7 mouse cellular contexts compared by ENCODE assay signal in the genomic region with DNA sequence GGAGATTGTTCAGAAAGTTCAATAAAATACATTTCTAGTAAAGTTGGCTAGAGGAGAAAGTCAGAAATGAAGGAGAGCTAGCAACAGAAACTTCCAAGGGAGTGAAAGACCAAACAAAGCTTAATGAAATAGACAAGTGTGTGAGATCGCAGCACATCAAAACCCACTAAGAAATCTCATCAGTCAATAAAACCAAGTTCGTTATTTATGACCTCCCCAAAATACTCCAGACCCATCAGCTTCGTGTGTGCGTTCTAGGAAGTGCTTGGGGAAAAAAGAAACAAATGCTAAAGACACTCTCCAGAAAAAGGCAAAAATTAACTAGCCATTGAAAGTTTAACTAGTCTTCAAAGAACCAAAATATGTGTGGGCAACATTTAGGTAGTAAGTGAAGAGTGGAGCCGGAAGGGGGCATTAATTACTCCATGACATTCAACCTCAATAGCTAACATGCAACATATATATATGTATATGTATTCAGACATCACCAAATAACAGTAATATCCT. TPM values are rescaled to one million over a fixed set of nuclear protein-coding genes. Genes with fewer than 3 reads are reported as not detected.
DNase-seq lines count a peak whose midpoint lies in the region; ATAC-seq and TF ChIP-seq lines count a peak whose summit lies in the region.

No protein-coding gene starts in this region.

- no peaks in the 10 kb centered on the region for H3K27me3 ChIP-seq in lung, embryonic 14.5 days (ENCODE audit: insufficient read depth, low read length)
- H3K27me3 ChIP-seq in forebrain, embryonic 11.5 days (ENCODE audit: control insufficient read depth, insufficient read depth, low read length) = no peaks in the 10 kb centered on the region
- H3K27me3 ChIP-seq in limb, embryonic 11.5 days (ENCODE audit: control insufficient read depth, insufficient read depth, low read length) = no peaks in the 10 kb centered on the region

- no peak for DNase-seq in lung, embryonic 14.5 days
- no peak for DNase-seq in lung, postnatal 36 days
- no peak for DNase-seq in forebrain, embryonic 11.5 days (ENCODE audit: low spot score)
- DNase-seq in limb, embryonic 11.5 days (ENCODE audit: low spot score) = no peak
- no peak for DNase-seq in natural killer cell, adult 2 months (ENCODE audit: low spot score in 2 of 2)
- no peak for DNase-seq in gastrocnemius, adult 8-10 months (ENCODE audit: low spot score in 2 of 2)

- peak overlapping the region; percentile 83 for H3K9ac ChIP-seq in lung, embryonic 14.5 days
- peak overlapping the region; percentile 94 for H3K9ac ChIP-seq in forebrain, embryonic 11.5 days (ENCODE audit: low read length)
- H3K9ac ChIP-seq in limb, embryonic 11.5 days (ENCODE audit: low read length) = peak overlapping the region; percentile 91; the same call in 1 of the 2 replicates

- H3K4me2 ChIP-seq in lung, embryonic 14.5 days = peak overlapping the region; percentile 67
- H3K4me2 ChIP-seq in forebrain, embryonic 11.5 days (ENCODE audit: low read depth, low read length, severe bottlenecking) = peak overlapping the region; percentile 69
- peak overlapping the region; percentile 56 for H3K4me2 ChIP-seq in limb, embryonic 11.5 days (ENCODE audit: low read depth, severe bottlenecking)

- peak overlapping the region; percentile 73 for H3K4me3 ChIP-seq in lung, embryonic 14.5 days (ENCODE audit: low read depth, low read length)
- H3K4me3 ChIP-seq in forebrain, embryonic 11.5 days (ENCODE audit: low read depth, low read length) = peak overlapping the region; percentile 80
- H3K4me3 ChIP-seq in limb, embryonic 11.5 days (ENCODE audit: low read depth, low read length) = peak overlapping the region; percentile 70
- peak overlapping the region; percentile 82 for H3K4me3 ChIP-seq in olfactory bulb, adult 2 months (ENCODE audit: insufficient read depth, low read depth, low read length)

- no peaks in the 10 kb centered on the region for H3K9me3 ChIP-seq in lung, embryonic 14.5 days (ENCODE audit: low read depth, low read length)
- no peaks in the 10 kb centered on the region for H3K9me3 ChIP-seq in forebrain, embryonic 11.5 days (ENCODE audit: control insufficient read depth, low read length)
- H3K9me3 ChIP-seq in limb, embryonic 11.5 days (ENCODE audit: control insufficient read depth, low read length) = no peaks in the 10 kb centered on the region

- no peak for TF ChIP-seq CTCF in lung, embryonic 14.5 days (IDR thresholded peaks at IDR 0.05; ENCODE audit: low read depth)
- no peak for TF ChIP-seq CTCF in olfactory bulb, adult 2 months (IDR thresholded peaks at IDR 0.05; ENCODE audit: insufficient read depth, low read depth, low read length)

- no peak for ATAC-seq in lung, embryonic 14.5 days (ENCODE audit: insufficient read depth)
- no peak for ATAC-seq in forebrain, embryonic 11.5 days (replicated peaks; ENCODE audit: low FRiP score)
- ATAC-seq in limb, embryonic 11.5 days (ENCODE audit: insufficient number of reproducible peaks, low FRiP score, low TSS enrichment, low read depth) = no peak

- 0 out of 2 replicates have a peak, but pooled peaks cover 5% of the 10 kb centered on the region for H3K4me1 ChIP-seq in lung, embryonic 14.5 days (ENCODE audit: insufficient read depth)
- H3K4me1 ChIP-seq in forebrain, embryonic 11.5 days (replicated peaks; ENCODE audit: control insufficient read depth, insufficient read depth, low read length) = no peaks in the 10 kb centered on the region; the same call in 1 of the 2 replicates
- H3K4me1 ChIP-seq in limb, embryonic 11.5 days (ENCODE audit: control insufficient read depth, insufficient read depth, low read length) = peaks cover 3% of the 10 kb centered on the region
- H3K4me1 ChIP-seq in olfactory bulb, adult 2 months (ENCODE audit: control insufficient read depth, insufficient read depth, low read length) = no peaks in the 10 kb centered on the region

- no peaks in the 10 kb centered on the region for H3K36me3 ChIP-seq in lung, embryonic 14.5 days (ENCODE audit: insufficient read depth)
- H3K36me3 ChIP-seq in forebrain, embryonic 11.5 days (ENCODE audit: control insufficient read depth, insufficient read depth, low read length) = no peaks in the 10 kb centered on the region
- peaks cover 2% of the 10 kb centered on the region; the same call in 1 of the 2 replicates for H3K36me3 ChIP-seq in limb, embryonic 11.5 days (ENCODE audit: control insufficient read depth, insufficient read depth, low read length)

- 34% methylated on average over 5 of the region's 5 CpGs for WGBS in lung, embryonic 14.5 days
- 49% methylated on average over 5 of the region's 5 CpGs for WGBS in forebrain, embryonic 11.5 days
- 40% methylated on average over 5 of the region's 5 CpGs for WGBS in limb, embryonic 11.5 days
- WGBS in olfactory bulb, adult 2 months = 18% methylated on average over 5 of the region's 5 CpGs

- no peak for TF ChIP-seq POLR2A in olfactory bulb, adult 2 months (IDR thresholded peaks at IDR 0.05; ENCODE audit: insufficient read depth, low read depth, low read length)

- peak overlapping the region; percentile 91 for H3K27ac ChIP-seq in lung, embryonic 14.5 days (ENCODE audit: low read depth)
- H3K27ac ChIP-seq in forebrain, embryonic 11.5 days (ENCODE audit: low read depth, low read length) = peak overlapping the region; percentile 95
- H3K27ac ChIP-seq in limb, embryonic 11.5 days (replicated peaks; ENCODE audit: low read depth, low read length) = peak overlapping the region; percentile 96; the same call in 1 of the 2 replicates
- H3K27ac ChIP-seq in olfactory bulb, adult 2 months (ENCODE audit: insufficient read depth, low read depth, low read length) = no peak overlapping the region

RNA-seq across cellular contexts. Expression of gene Katnal1, which starts 1.4 kb away (rescaled TPM):
- polyA plus RNA-seq in lung, embryonic 14.5 days (2014; fragmentation: Nextera tagmentation; extraction: Ambion mirVana) = 13.8 and 14.2 TPM in 2 replicates
- polyA plus RNA-seq in forebrain, embryonic 11.5 days (2014; fragmentation: Nextera tagmentation; extraction: Ambion mirVana) = 34.0 and 37.0 TPM in 2 replicates
- polyA plus RNA-seq in limb, embryonic 11.5 days (2014; fragmentation: Nextera tagmentation; extraction: Ambion mirVana) = 23.1 and 24.2 TPM in 2 replicates
- not detected in 2 replicates for polyA plus RNA-seq in olfactory bulb, adult 2 months (2012; ENCODE audit: insufficient read depth, insufficient read length, low replicate concordance, missing spikeins)
- 1 to 10 TPM; 4.3 to 5.3 (median 4.5) TPM for total RNA-seq in gastrocnemius, adult 8-10 months (2022)
